Mouse (Mus musculus) 416B (cell line): ENCODE results near the gene Dnaic2.

Experiments used
- DNase-seq: peaks from one replicate; pipeline ENCODE4 v3.0.0; 2011; ENCODE audit warnings: low read depth

Gene Dnaic2

DNA sequence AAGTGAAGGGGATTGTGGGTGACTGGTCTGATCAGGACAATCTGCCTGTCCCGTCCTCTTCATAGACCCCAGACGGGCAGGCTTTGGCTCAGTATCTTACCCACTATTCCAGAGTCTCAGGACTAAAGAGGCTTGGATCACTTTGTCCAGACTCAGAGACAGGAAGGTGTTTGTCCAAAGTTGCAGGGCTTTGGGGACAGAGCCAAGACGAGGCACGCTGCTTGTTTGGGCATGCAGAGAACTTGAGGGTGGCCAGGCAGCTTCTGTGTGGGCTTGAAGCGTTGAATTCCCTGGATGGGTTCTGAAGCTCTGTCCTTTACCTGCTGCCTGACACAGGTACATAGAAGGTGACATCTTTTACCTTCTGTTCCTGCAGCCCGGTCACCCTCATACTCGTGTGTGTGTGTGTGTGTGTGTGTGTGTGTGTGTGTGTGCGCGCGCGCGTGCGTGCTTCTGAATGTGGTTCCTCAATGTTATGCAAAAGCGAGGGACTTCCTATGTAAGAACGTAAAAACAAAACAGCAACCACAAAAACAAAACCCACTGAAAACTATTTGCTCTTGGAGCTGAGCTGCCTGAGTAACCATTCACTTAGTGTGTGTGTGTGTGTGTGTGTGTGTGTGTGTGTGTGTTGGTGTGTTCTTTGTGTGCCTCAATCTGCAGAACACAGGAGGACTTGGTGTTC, 24.8 kb upstream of the Dnaic2 start:
- peak; percentile 56 for DNase-seq

DNA sequence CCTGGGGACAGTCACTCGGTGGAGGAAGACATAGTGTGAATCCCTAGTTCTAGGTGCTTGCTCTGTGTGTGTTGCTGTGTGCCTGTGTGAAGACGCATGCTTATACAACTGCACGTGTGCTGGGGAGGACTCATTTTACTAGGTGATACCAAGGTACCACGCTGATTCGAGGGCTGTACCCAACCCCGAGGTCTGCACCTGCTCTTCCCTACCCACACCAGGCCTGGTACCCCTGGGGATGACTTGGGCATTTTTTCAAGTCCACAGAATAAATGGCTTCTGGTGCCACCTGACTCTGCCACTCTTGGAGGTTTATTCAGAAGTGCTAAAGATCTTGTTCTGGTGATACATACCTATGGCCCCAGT, 24.2 kb upstream of the Dnaic2 start:
- no peak for DNase-seq

DNA sequence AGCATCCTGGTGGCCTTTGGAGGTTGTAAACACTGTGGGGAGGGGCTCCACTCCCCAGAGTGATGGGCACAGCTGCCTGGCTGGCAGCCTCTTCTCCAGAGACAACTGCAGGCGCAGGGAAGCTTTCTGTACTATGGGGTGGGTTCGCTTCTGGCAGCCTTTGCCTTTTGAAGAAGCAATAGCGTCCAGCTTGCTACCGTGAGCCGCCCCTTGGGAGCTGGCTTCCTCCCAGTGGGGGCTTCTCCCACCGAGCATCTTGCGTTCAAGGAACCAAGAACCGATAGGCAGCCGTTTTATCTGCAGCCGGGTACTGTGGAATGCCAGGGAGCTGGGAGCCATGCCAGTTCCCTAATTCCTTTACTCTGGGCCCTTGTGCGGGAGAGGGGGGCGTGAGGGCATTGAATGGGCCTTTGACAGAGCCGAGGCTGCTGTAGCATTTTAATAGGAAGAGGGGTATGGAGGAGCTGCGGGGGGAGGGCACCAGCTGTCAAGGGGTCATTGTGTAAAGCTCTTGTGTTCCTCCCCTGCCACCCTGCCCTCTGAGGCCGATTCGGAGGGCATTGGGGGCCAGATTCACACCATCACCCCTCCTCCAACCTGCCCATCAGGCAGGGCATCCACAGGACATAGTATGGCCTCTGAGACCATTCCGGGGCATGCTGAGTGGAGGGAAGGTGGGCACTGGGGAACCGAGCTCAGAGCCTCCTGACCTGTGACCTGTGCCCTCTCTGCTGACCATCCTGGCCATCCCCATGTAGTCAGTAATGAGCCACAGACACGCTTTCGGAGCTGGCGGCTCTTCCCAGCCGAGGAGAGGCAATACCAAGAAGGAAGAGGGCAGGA, 22.9 kb upstream of the Dnaic2 start:
- DNase-seq = no peak

DNA sequence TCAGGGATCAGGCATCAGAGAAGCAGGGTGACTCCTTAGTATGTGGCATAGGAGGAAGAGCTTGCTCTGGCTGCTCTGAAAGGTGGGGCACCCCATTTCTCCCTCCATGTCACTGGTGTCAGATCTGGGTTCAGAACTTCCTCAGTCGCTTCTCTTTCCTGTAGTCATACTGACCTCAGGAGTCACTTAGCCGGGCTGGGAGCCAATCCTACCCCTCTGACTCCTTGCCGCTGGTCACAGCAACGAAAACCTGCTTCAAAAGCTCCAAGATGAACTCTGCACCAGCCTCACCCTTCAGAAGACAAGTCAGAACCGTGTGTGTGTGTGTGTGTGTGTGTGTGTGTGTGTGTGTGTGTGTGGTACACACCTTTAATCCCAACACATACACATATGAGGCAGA, 20.9 kb upstream of the Dnaic2 start:
- no peak for DNase-seq

DNA sequence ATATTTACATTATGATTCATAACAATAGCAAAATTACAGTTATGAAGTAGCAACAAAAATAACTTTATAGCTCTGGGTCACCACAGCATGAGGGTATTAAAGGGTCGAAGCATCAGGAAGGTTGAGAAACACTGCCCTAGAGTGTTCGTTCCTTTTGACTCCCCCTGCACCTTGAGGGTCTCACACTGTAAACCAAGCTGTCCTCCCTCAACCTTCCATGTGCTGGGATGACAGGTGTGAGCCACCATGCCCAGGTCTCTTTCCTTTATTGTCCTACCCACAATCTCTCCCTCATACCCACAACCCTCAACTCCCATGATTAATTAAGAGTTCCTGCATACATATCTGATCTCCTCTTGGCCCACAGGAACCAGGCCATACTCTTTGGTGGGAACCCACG, 15.8 kb upstream of the Dnaic2 start:
- no peak for DNase-seq

DNA sequence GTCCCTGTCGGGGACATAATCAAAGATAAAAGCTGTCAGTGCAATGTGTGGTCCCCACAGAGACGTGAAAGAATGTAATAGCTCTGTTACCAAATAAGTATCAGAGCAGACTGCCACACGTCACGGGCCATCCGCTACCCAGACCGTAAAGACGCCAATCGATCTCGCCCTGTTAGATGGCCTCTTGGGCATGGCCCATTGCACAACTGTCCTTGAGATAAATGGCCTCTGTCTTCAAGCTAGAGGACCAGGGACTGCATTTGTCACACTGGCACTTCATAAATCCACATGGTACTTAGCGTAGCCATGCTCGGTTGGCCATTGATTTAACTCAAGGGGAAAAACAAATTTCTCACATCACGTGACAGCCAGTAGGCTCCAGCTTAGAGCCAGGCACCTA, 15.3 kb upstream of the Dnaic2 start:
- no peak for DNase-seq

DNA sequence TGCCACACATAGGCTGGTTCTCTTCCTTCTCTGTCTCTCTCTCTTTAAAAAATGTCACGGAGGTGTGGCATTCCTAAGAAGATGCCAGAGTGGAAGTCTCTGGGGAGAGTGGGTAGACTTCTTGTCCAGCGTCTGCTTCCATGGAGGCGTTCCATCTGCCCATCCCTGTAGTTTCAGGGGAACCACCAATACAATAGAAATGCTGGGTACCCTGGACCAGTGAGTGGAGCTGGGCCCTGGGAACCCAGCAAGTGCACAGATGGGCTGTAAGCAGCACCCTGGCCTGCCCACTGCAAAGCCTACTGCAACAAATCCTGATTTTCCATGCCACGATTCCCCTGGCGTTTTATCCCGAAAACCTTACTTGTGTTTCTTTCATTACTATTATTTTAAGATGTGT, 12.7 kb upstream of the Dnaic2 start:
- DNase-seq = no peak

DNA sequence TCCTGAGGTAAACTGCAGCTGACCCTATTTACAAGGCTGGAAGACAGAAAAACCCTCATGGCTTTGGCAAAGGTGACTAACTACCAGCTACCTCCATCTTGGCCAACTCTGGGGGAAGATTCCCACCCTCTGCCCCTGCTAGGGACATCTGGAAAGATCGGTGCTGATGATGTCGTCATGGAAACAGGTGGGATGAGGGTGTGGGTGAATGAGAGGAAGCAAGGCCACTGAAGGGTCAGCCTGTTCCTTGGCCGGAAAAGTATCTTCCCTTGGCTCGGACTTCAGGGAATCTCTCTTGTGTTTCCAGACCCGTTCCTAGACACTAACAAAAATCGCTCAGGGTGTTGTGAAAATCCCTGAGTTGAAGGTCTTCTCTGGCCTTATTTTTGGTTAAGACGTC, 11.7 kb upstream of the Dnaic2 start:
- no peak for DNase-seq

DNA sequence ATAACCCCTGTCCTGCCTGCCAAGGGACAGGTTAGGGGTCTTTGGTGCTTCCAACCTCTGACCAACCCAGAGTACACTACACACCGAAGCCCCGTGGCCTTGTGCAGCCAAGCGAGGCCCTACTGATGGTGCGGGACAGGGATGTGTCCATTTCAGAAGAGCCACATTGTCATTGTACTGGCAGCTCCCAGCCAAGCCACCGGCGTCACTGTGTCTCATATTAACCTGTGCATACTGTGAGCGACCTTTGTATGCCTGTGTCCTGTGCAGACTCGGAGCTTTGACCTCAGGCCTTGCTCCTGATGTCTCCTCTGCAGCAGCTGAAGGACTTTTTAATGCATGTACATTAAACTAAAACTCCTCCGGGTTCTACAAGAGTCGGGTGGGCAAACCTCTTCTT, 6.7 kb upstream of the Dnaic2 start:
- no peak for DNase-seq

DNA sequence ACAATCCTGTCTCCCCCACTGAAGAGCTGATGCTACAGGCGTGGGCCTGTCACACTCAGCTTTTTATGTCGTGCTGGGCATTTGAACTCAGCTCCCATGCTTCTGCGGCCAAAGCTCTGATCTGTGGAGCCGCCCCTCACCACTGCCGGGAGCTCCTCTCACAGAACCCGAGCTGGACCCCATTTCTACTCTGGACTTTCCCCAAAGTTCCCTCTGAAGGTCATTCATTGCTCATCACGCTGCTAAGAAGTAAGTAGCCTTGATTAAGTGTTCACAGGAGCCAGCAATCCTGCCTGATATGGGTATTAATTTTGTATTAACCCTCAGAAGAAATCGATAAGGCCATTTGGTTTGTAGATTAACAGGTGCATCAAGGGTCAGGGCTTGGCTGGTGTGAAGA, 4.8 kb upstream of the Dnaic2 start:
- DNase-seq = no peak

DNA sequence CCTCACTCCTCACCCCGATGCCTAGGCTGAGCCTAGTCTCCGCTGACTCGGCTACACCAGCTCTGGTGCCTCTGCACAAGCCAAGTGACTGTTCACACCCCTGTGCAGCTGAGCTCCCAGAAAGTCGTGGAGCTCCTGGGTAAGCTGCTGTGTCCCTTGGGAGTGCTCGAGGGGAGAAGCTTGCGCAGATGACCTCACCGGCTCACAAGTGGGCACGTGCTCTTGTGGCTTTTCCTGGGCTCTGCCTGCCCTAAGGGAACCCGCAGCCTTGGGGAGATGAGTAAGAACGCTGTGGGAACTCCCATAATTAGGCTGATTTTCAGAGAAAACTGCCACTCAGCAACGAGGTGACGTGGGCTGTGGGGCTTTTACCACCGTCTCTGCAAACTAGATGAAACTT, 4.2 kb upstream of the Dnaic2 start:
- peak; percentile 26 for DNase-seq

DNA sequence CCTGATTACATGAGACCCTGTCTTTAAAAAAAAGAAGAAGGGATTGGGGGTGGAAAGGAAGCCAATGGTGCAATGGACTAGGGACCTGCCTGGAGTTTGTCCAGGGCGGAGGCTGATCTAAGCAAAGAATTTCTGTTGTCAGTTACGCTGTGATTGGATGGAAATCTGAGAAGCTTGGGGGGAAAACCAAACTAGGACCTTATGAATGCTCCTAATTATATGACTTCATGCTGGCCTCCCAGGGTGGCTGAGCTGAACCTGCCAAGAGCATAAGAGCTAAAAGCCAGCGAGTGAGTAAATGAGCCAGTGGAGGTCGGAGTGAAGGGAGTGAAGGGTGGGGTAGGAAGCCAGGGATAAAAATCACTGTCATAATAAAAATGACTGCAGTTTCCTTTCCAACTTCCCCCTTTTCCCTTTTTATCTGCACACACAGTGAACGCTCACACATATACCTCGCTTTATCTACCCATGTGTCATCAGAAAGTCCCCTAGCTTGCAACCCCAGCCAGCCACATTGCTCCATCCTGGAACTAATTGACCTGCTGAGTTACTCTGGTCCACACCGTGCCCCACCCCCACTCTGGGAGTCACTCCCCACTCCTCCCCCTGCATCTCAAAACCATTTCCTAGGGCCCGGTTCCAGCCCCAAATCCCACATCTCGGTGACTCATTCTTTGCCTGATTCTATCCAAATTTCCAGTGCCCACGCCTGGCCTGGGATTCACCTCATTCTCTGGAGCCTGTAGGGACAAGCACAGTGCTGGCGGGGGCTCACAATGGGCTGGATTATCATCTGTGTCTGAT, 2.2 kb upstream of the Dnaic2 start:
- DNase-seq = peak; percentile 28

DNA sequence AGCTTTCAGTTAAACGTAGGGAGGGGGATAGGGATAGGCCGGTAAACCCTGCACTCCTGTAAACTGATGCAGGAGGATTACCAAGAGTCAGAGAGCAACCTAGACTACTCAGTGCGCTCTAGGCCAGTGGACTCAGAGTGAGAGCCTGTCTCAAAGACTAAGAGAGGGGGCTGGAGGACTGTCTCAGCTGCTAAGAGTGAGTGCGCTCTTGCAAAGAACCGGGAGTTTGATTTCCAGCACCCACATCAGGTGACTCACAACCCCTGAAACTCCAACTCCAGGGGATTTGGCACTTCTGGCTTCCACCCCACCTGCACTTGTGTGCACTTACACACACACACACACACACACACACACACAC, 598 bp downstream of the Dnaic2 start:
- DNase-seq = no peak

DNA sequence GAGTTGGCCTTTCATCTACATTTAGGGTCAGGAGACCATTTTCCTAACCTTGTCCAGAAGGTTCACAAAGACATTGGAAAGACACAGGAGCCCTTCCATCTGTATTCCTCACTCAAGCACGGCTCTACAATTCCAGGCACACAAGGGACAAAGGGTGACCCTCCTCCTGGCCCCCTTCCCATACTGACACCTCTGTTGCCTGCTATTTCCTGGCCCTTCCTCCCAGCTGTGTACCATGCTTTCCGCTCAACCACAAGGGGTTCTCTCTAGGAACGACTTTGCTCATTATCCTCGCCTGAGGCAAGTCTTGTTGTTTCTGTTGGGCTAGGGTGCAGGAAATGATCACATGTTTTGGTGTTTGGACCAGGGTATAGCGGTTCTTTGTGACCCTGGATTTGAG, 1.1 kb downstream of the Dnaic2 start:
- peak; percentile 34 for DNase-seq

DNA sequence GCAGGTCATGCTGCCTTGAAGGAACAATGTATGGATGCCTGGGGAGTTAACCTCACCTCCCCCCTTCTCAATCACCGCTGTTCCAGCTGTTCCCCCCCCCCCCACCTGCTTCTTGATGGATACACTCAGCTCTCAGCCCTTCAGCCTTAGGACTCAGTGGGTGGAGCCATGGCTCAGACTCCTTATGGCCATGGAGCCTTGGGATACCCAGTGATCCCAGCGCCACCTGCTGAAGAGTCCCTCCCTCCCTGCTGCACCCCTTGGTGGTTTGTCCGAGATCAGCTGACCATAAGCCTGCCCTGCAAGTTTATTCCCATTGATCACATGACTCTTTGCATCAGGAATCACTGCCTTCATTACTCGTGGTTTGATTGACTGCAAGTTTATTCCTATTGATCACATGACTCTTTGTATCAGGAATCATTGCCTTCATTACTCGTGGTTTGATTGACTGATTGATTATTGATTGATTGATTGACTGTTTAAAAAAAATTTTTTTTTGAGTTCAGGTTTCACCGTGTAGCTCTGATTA, 2.7 kb downstream of the Dnaic2 start:
- DNase-seq = no peak

DNA sequence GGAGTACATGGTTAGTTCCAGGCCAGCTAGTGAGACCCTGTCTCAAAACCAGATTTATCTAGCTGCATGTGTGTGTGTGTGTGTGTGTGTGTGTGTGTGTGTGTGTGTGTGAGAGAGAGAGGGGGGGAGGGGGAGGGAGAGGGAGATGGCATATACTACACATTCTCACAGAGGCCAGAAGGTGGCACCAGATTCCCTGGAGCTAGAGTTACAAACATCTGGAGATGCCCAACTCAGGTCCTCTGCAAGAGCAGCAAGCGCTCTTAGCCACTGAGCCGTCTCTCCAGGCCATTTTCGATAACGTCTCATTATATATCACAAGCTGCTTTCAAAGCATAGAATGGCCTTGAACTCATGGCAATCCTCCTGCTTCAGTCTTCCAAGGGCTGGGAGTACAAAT, 4.5 kb downstream of the Dnaic2 start:
- DNase-seq = peak; percentile 65

DNA sequence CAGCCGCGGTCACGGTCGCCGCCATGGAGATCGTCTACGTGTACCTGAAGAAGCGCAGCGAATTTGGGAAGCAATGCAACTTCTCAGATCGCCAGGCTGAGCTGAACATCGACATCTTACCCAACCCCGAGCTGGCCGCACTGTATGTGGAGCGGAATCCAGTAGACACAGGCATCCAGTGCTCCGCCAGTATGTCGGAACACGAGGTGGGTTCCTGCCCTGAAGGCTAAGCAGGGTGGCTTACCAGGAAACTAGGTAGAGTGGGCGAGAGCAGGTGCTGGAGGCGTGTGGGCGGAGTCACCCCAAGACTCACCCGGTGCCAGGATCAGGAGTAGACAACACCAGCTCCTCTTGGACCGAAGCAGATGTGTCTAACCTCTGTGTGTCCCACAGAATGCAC, 5.7 kb downstream of the Dnaic2 start:
- no peak for DNase-seq

DNA sequence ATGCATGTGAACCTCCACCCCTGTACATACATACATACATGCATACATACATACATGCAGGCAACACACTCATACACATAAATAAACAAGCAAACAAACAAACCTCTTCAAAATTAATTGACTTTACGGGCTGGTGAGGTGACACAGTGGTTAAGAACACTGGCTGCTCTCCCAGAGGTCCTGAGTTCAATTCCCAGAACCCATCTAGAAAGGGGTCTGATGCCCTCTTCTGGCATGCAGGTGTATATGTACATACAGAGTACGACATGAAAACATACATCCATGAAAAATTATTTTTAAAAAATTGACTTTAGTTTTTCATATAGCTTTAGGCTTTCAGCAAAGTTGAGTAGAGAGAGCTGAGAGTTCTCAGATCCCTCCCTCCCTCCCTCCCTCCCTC, 8.9 kb downstream of the Dnaic2 start:
- DNase-seq = peak; percentile 49

DNA sequence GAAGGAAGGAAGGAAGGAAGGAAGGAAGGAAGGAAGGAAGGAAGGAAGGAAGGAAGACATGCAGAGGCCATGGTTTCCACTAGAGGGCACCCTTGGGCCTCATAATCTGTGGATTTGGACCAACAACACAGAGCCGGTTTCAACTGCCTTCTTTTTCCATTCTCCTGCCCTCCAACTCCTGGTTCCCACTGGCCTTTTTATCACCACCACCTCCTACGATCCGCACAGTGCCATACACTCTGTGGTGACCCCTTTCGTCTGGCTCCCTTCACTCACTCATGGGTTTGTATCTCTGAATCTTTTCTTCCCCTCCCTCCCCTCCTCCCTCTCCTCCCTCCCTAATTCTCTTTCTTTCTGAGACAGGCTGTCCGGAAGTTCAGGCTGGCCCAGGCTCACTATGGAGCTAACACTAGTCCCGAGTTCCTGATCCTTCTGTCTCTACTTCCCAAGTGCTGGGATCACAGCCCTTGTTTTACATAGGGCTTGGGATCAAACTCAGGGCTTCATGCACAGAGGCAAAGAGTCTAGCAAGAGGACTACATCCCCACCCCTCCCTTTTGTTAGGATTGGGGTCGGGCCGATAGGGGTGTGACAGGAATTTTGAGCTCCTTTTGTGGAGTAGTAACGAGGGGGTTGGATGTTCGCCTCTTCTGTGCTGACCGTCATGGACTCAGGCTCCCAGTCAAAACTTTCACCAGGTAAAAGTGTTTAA, 9.9 kb downstream of the Dnaic2 start:
- DNase-seq = peak; percentile 38

DNA sequence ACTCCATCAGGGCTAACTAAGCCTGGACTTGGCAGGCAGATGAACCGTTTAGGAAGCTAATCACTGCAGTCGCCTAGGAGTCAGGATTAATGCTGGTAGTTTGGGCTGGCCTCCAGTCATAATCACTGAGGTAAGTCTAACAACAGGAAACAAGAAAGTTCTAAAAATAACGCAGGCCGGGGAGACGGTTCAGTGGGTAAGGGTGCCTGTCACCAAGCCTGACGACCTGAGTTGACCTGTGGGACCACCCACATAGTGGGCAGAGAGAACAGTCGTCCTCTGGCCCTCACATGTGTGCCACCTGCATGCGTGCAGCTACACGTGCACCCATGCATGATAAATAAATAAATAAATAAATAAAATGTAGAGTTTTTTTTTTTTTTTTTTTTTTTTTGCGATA, 13.4 kb downstream of the Dnaic2 start:
- DNase-seq = no peak

DNA sequence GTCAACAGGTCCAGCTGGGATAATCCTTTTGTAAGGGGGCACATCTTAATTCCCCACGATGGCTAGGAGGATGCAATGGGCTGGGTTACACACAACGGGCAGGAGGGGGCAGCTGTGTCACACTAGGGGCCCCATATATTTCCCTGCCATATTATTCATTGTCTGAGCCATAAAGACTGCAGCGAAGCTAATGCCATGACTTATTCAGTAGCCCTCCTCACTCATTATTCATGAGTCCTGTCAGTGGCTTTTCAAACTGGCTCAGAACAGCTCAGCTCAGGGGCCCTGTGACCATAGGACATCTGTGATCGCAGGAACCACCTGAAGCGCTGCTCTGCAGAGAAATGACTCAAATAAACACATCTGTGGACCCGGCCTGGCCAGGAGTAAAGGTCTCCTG, 14.2 kb downstream of the Dnaic2 start:
- DNase-seq = no peak

DNA sequence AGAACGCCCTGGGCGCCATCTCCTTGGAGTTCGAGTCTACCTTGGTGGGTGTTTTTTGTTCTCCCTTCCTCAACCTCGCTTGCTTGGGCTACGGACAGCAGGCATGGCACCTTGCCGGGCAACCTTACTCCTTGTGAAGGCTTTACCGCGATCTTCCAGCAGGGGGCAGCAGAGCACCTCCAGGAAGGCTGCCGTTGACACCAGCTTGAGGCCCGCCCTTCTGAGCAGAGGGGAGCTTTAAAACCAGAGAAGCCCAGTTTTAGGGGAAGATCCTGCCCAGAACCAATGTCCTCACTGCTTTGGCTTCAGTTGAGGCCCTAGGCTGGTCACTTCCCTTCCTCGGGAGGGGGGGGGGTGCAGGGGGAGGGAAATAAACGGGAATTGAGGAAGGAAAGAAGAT, 17.9 kb downstream of the Dnaic2 start:
- peak; percentile 85 for DNase-seq
